Mouse (Mus musculus) cerebellum, adult 9-11 months (tissue): ENCODE data around the gene Gnpat.

ENCODE experiments used
- DNase-seq: peaks from one replicate; pipeline ENCODE4 v3.0.0; 2022

Gene Gnpat

GRCm38 (mm10) chr8:124905482-124905881, 42.6 kb downstream of the Gnpat start:
- no peak for DNase-seq

GRCm38 (mm10) chr8:124909936-124910335, 47.1 kb downstream of the Gnpat start:
- DNase-seq, result peak; percentile 49

DNA sequence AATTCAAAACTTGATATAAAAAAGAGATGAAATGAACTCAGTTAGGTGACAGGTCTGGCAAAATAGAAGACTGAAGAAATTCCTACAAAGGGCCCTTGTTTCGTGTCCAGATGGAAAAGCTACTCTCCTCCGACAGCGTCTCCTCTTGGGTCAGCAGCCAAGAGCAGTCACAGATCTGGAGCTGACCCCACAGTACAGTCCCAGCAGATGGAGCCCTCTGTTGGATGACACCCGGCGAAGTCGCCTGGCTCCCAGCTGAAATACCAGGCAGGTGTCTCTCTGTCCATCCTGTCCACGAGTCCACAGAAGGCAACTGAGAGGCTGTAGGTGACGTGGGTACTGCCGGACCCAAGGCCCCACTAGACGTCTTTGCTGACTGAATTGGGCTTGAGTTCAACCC, 47.5 kb downstream of the Gnpat start:
- peak; percentile 91 for DNase-seq

- peak; percentile 51 for DNase-seq
Observed at GRCm38 (mm10) chr8:124911938-124912872, 49.4 kb downstream of the Gnpat start.

DNA sequence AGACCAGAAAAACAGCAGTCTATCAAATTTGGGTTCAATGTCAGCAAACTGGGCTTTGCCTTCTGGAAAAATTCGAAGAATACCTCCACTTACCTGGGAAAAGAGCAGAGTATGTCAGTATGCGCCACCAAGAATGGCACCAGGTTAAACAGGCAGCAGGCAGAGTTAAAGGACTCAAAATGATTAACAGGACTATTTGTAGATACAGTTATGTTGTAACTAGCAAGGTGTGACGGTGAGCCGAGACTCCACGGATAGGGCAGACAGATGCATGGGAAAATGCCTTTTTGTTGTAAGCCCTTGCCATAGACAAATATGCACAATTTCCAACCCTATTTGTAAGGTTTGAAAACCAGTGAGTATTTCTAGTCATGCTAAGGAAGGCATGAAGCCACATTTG, 51.2 kb downstream of the Gnpat start:
- DNase-seq, result no peak

GRCm38 (mm10) chr8:124917741-124918484, 55.1 kb downstream of the Gnpat start:
- peak; percentile 70 for DNase-seq

- DNase-seq, result no peak
Observed at GRCm38 (mm10) chr8:124921369-124922279, 58.8 kb downstream of the Gnpat start.

GRCm38 (mm10) chr8:124922490-124923089, 59.8 kb downstream of the Gnpat start:
- no peak for DNase-seq

DNA sequence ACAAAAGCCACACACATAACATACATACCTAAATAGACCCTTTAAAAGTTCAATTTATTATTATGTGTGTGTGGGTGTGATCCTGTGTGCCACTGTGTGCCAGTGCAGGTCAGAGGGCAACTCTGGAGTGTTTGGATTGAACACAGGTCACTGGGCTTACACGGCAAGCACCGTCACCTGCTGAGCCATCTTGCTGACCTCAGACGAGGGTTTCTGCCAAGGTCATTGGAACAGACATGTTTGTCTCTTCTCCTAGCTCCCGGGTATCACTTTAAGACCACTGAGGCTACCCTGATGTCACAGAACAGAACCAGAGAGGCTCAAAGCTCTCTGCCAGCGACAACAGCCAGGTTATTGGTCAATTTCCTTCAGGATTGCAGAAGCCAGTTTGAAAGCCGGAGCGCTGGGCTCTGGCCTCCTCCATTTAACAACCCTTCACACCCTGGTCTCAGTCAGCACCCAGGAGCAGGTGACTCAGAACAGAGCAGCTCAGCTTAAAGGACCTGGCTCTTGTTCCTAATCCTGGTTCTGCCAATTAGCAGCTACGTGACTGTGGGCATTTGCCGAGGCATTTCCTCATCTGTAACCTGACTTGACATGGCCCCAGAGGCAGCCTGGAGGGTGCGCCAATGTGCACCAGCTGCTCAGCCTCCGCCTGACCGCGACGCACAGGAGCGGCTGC, 61.3 kb downstream of the Gnpat start:
- DNase-seq, result no peak

- DNase-seq, result no peak
Observed at GRCm38 (mm10) chr8:124925544-124926266, 62.9 kb downstream of the Gnpat start.

DNA sequence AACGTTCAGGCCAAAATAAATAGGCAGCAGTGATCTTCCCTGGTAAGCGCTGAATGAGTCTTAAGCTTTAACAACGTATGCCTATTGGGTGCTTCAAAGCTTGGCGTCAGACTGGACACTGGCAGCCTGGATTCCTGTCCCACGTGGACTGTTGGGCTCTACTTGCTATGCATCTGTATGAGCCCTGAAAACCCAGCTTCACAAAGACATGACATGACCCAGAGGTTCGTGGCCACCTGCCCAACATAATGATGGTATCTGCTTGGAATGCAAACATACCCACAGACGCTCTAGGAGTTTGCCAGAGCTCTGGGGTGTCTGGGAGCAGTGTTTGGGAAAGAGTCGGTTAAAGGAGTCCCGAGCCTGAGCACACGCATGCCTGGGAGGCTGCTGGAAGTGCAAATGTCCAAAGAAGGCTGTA, 63.5 kb downstream of the Gnpat start:
- DNase-seq, result no peak

- no peak for DNase-seq
Observed at GRCm38 (mm10) chr8:124929006-124929405, 66.2 kb downstream of the Gnpat start.

DNA sequence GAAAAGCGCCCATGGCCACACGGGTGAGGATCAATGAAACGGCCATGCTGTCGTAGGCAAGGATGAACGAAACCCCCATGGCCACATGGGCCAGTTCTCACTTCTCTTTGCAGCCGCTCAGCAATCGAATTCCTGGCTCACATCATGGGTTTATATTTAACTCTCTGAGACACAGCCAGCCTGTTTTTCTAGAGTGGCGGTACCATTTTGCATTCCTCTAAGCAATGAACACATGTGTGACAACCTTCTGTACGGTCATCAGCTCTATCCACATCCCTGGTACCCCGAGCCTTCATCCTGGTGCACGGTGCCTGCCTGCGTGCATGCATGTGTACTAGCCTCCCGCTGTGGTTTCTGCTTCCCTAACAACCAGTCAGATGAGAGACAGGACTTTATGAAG, 67.3 kb downstream of the Gnpat start:
- DNase-seq, result no peak

DNA sequence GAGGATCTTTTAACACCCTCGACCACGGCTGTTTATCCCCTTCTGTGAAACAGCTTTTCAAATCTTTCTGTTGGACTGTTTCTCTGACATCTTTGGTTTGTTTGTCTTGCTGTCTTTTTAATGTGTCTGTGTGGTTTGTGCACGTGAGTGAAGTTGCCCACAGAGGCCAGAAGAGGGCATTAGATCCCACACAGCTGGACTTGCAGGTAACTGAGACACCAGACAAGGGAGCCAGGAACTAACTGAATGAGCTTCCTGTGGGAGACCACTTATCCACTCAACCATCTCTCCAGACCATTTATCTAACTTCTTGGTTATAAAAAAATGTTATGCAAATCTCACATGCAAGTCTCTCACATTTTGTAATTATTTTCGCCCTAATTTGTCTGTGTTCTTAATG, 67.8 kb downstream of the Gnpat start:
- DNase-seq, result peak; percentile 13

DNA sequence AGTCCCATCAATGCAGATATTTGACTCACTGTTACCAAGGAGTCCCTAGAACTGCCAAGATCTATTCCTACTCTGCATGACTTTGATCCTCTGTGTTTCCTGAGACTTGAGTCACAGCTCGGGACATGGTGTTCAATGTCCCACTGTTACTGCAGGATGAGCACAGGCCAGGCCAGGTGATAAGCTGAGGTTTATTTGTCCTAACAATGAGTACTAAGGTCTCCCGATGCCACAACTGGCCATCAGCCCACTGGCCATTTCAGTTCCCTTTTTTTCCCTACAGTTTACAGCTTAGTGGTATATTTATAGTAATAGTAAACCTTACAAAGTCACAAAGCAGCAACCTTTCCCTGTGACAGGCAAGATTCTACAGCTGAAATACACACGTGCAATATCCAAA, 69.6 kb downstream of the Gnpat start:
- DNase-seq, result peak; percentile 2

GRCm38 (mm10) chr8:124935116-124935515, 72.3 kb downstream of the Gnpat start:
- no peak for DNase-seq

DNA sequence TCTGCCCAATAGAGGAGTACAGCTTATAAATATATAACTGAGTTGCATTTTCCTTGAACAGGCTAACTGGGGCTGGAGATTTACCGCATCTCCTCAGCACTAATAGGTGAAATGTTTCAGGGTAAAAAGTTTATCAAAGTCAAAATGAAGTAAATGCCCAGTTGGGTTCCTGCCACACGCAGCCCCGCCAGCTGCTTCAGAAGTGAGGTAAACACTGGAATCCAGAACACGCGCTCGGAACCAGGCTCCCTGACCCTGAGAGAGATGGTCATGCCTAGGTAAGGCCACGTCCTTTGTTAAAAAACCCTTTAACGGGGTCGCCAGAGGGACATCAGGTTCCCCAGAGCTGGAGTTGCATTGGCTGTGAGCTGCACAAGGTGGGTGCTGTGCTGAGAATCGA, 73.9 kb downstream of the Gnpat start:
- no peak for DNase-seq

DNA sequence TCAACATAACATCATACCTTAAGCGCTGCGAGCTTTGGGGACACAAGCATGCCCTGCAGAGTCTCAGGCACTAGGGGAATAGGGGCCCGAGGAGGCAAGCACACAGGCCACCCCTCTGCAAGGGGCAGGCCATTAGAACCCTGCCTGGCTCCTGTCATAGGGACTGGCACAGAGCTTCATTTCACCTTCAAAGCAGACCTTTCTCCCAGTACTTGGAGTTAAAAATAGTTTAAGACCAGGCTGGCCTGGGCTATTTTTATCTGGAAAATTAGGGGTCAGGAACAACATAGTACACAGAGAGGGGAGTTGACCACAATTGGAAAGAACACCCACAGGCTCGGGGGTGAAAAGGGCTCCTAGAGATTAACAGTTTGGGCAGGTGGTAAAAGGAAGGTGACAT, 74.5 kb downstream of the Gnpat start:
- DNase-seq, result no peak
